Mouse (Mus musculus) liver, adult 2 months (tissue): Measurements from ENCODE around the gene Aurka.

Source experiments
- CTCF ChIP-seq: fragments of 200-500 bp; IDR thresholded peaks from 2 replicates; pipeline ENCODE4 v1.5.1; 2011; ENCODE audit warnings: low read depth, low read length, control low read depth
- POLR2A ChIP-seq: fragments of 200-500 bp; IDR thresholded peaks from 2 replicates; pipeline ENCODE4 v1.6.1; 2011; ENCODE audit warnings: low read length, control low read depth; ENCODE audit not compliant: insufficient read depth; ENCODE audit errors: extremely low read depth

GRCm38 (mm10) chr2:172416876-172417275 lies 46.5 kb upstream of the Aurka start:
- TF ChIP-seq CTCF (no peak), POLR2A (no peak)
